In genomic region chr8:71802226-71802625, GRCm38 (mm10) we compare ENCODE assay signal across 7 mouse cellular contexts.
DNase-seq lines count a peak whose midpoint lies in the region; ATAC-seq lines count a peak whose summit lies in the region.
"Not testable (repeated sequence)": the region's sequence is repeated elsewhere in the genome, so short reads cannot be mapped to it uniquely, and the experiment has no call there.

No protein-coding gene starts in this region.

- not testable (repeated sequence) for H3K27ac ChIP-seq in forebrain, embryonic 11.5 days (ENCODE audit: low read depth, low read length); heart, embryonic 12.5 days (ENCODE audit: poor library complexity, severe bottlenecking); hindbrain, embryonic 14.5 days; kidney, embryonic 15.5 days; liver, embryonic 12.5 days; midbrain, embryonic 12.5 days (replicated peaks); neural tube, embryonic 13.5 days (replicated peaks)

- 76% methylated on average over 2 of the region's 2 CpGs for WGBS in forebrain, embryonic 11.5 days
- 56% methylated on average over 2 of the region's 2 CpGs for WGBS in heart, embryonic 12.5 days
- WGBS in hindbrain, embryonic 14.5 days = 74% methylated on average over 2 of the region's 2 CpGs
- 73% methylated on average over 2 of the region's 2 CpGs for WGBS in kidney, embryonic 15.5 days
- WGBS in liver, embryonic 12.5 days (ENCODE audit: insufficient replicate concordance) = 40% methylated on average over 2 of the region's 2 CpGs
- 75% methylated on average over 2 of the region's 2 CpGs for WGBS in midbrain, embryonic 12.5 days
- WGBS in neural tube, embryonic 13.5 days = 78% methylated on average over 2 of the region's 2 CpGs

- ATAC-seq in forebrain, embryonic 11.5 days (replicated peaks; ENCODE audit: low FRiP score) = peak; percentile 76
- peak; percentile 74 for ATAC-seq in heart, embryonic 12.5 days (ENCODE audit: insufficient number of reproducible peaks, low FRiP score)
- ATAC-seq in hindbrain, embryonic 14.5 days (ENCODE audit: low FRiP score) = peak; percentile 76
- ATAC-seq in kidney, embryonic 15.5 days (replicated peaks; ENCODE audit: low FRiP score) = peak; percentile 73
- ATAC-seq in liver, embryonic 12.5 days = peak; percentile 37; the same call in 1 of the 2 replicates
- peak; percentile 49 for ATAC-seq in midbrain, embryonic 12.5 days (ENCODE audit: low FRiP score, low read depth)
- ATAC-seq in neural tube, embryonic 13.5 days (ENCODE audit: low read depth) = peak; percentile 43; the same call in 1 of the 2 replicates

- not testable (repeated sequence) for H3K36me3 ChIP-seq in forebrain, embryonic 11.5 days (ENCODE audit: control insufficient read depth, insufficient read depth, low read length); heart, embryonic 12.5 days; hindbrain, embryonic 14.5 days (replicated peaks; ENCODE audit: control insufficient read depth, insufficient read depth); kidney, embryonic 15.5 days; liver, embryonic 12.5 days; midbrain, embryonic 12.5 days; neural tube, embryonic 13.5 days

- not testable (repeated sequence) for H3K4me3 ChIP-seq in forebrain, embryonic 11.5 days (ENCODE audit: low read depth, low read length); heart, embryonic 12.5 days; hindbrain, embryonic 14.5 days (replicated peaks; ENCODE audit: low read length); kidney, embryonic 15.5 days (replicated peaks); liver, embryonic 12.5 days; midbrain, embryonic 12.5 days; neural tube, embryonic 13.5 days

- H3K9me3 ChIP-seq in forebrain, embryonic 11.5 days (ENCODE audit: control insufficient read depth, low read length); heart, embryonic 12.5 days (replicated peaks); hindbrain, embryonic 14.5 days (ENCODE audit: control insufficient read depth, low read length); kidney, embryonic 15.5 days (replicated peaks); liver, embryonic 12.5 days (replicated peaks); midbrain, embryonic 12.5 days; neural tube, embryonic 13.5 days: not testable (repeated sequence)

- H3K4me2 ChIP-seq in forebrain, embryonic 11.5 days (ENCODE audit: low read depth, low read length, severe bottlenecking); heart, embryonic 12.5 days; hindbrain, embryonic 14.5 days (replicated peaks); kidney, embryonic 15.5 days; liver, embryonic 12.5 days; midbrain, embryonic 12.5 days (replicated peaks); neural tube, embryonic 13.5 days: not testable (repeated sequence)

- DNase-seq in forebrain, embryonic 11.5 days (ENCODE audit: low spot score) = peak; percentile 42
- not testable (repeated sequence) for DNase-seq in hindbrain, embryonic 14.5 days (ENCODE audit: low spot score)

- H3K4me1 ChIP-seq in forebrain, embryonic 11.5 days (replicated peaks; ENCODE audit: control insufficient read depth, insufficient read depth, low read length); heart, embryonic 12.5 days (replicated peaks); hindbrain, embryonic 14.5 days (replicated peaks; ENCODE audit: control insufficient read depth, insufficient read depth, low read length); kidney, embryonic 15.5 days; liver, embryonic 12.5 days; midbrain, embryonic 12.5 days; neural tube, embryonic 13.5 days (replicated peaks): not testable (repeated sequence)

- not testable (repeated sequence) for H3K9ac ChIP-seq in forebrain, embryonic 11.5 days (ENCODE audit: low read length); heart, embryonic 12.5 days; hindbrain, embryonic 14.5 days; kidney, embryonic 15.5 days; liver, embryonic 12.5 days; midbrain, embryonic 12.5 days (replicated peaks); neural tube, embryonic 13.5 days

- H3K27me3 ChIP-seq in forebrain, embryonic 11.5 days (ENCODE audit: control insufficient read depth, insufficient read depth, low read length); heart, embryonic 12.5 days (replicated peaks); hindbrain, embryonic 14.5 days (ENCODE audit: control insufficient read depth, insufficient read depth, low read length); kidney, embryonic 15.5 days; liver, embryonic 12.5 days (replicated peaks); midbrain, embryonic 12.5 days; neural tube, embryonic 13.5 days: not testable (repeated sequence)
